1 mouse cellular context compared by ENCODE assay signal in the genomic region with DNA sequence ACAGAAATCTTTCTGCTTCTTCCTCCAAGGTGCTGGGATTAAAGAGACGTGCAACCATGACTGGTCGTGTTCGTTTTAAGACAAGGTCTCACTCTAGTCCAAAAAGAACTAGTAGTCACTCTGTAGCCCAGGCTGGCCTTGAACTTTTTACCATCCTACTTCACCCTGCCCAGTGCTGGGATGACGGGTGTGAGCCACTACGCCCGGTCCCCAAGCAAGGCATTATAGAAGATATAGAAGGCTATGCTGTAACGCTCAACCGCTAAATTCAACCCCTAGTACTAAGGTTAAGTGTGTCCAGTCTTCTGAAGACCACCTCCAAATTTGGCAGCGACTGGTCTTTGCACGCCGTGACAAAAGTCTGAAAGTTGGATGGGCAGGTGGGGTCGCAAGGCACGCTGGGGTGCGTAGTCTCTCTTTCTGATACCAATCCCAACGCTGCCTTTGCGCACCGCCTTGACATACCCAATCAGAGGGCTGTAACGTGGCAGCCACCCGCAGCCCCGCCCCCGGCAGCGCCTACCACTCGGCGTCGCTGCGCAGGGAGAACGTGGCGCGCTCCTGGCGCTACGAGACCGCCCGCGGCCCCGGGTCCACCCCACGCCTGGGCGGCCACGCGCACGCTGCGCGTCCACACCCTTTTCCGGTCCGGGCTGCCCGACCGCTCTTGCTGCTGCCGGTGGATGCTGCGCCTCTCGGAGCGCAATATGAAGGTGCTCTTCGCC.
TF ChIP-seq lines count a peak whose summit lies in the region.

A gene (plus strand): TSS at position 640 of the 725 bp plus-strand sequence.

TF ChIP-seq in CH12.LX, 34 proteins besides CTCF, POLR2A, EP300 and RAD21 (continued from another document):
- no peak for TF ChIP-seq ZKSCAN1 (IDR thresholded peaks at IDR 0.05; ENCODE audit: borderline replicate concordance, low read depth, low read length)
- TF ChIP-seq RCOR1 (conservative IDR thresholded peaks at IDR 0.05; ENCODE audit: low read depth, low read length): no peak
- TF ChIP-seq BHLHE40 (IDR thresholded peaks at IDR 0.05; ENCODE audit: low read depth, low read length): peak; percentile 52
- peak; percentile 83 for TF ChIP-seq NRF1 (IDR thresholded peaks at IDR 0.05; ENCODE audit: low read depth, low read length)
- peak; percentile 59; the same call in 1 of the 2 replicates for TF ChIP-seq SIN3A (IDR thresholded peaks at IDR 0.05; ENCODE audit: low read length)
- peak; percentile 89 for TF ChIP-seq MXI1 (IDR thresholded peaks at IDR 0.05; ENCODE audit: low read depth, low read length)
- no peak for TF ChIP-seq ZNF384 (IDR thresholded peaks at IDR 0.05; ENCODE audit: low read depth, low read length)
- TF ChIP-seq IRF4 (IDR thresholded peaks at IDR 0.05; ENCODE audit: low read depth, low read length): peak; percentile 36; the same call in 1 of the 2 replicates
- peak; percentile 76 for TF ChIP-seq TCF12 (IDR thresholded peaks at IDR 0.05; ENCODE audit: low read depth, low read length)
- peak; percentile 91 for TF ChIP-seq NELFE (IDR thresholded peaks at IDR 0.05; ENCODE audit: low read depth, low read length)
